Mouse (Mus musculus) CH12.LX (cell line): ENCODE measurements around the gene Adamts3. TPM values are rescaled to one million over a fixed set of nuclear protein-coding genes. Genes with fewer than 3 reads are reported as not detected.

Source experiments
- DNase-seq: peaks from one replicate; pipeline ENCODE4 v3.0.0-alpha.2; 2013; ENCODE audit errors: extremely low read depth
- H3K27ac ChIP-seq: 2 replicates; pipeline ENCODE4 v1.5.1; 2012; ENCODE audit warnings: low read depth, mild to moderate bottlenecking, control low read depth, moderate library complexity; ENCODE audit not compliant: insufficient read depth
- H3K27me3 ChIP-seq: replicated peaks from 2 replicates; pipeline ENCODE3; 2012; ENCODE audit warnings: inconsistent platforms
- H3K36me3 ChIP-seq, 2 experiments: replicated peaks in 1 of 2; 2 replicates each; pipeline versions ENCODE3 to v1.6.1; 2012; ENCODE audit warnings: inconsistent platforms in 1 of 2, low read length in 1 of 2, mild to moderate bottlenecking in 1 of 2, mixed read lengths in 1 of 2, moderate library complexity in 1 of 2; ENCODE audit not compliant: control insufficient read depth in 1 of 2, insufficient read depth in 1 of 2
- H3K4me1 ChIP-seq, 2 experiments: 2 replicates each; pipeline ENCODE4 v1.6.1; 2012; ENCODE audit warnings: inconsistent platforms in 1 of 2, moderate library complexity in 1 of 2; ENCODE audit not compliant: insufficient read depth in 2 of 2, control insufficient read depth in 1 of 2
- H3K4me2 ChIP-seq: 2 replicates; pipeline ENCODE4 v1.6.1; 2012; ENCODE audit warnings: low read depth, mild to moderate bottlenecking, control low read depth; ENCODE audit not compliant: poor library complexity, insufficient read depth, severe bottlenecking
- H3K4me3 ChIP-seq, 3 experiments: fragments of 150-350 bp in 1 of 3; sonication (generic) in 1 of 3; replicated peaks in 1 of 3; 2 replicates each; pipeline versions ENCODE3 to v1.5.1; 2011 to 2012; ENCODE audit warnings: low read depth in 2 of 3, low read length in 2 of 3, mild to moderate bottlenecking in 2 of 3, moderate library complexity in 2 of 3, control low read depth in 1 of 3, improper control_type of control experiment in 1 of 3, inconsistent platforms in 1 of 3, mixed read lengths in 1 of 3; ENCODE audit not compliant: poor library complexity in 1 of 3
- H3K79me2 ChIP-seq: replicated peaks from 2 replicates; pipeline ENCODE4 v1.6.1; 2012; ENCODE audit warnings: mild to moderate bottlenecking, moderate library complexity; ENCODE audit not compliant: control insufficient read depth, poor library complexity, insufficient read depth, severe bottlenecking; ENCODE audit errors: extremely low read depth
- H3K9ac ChIP-seq: 2 replicates; pipeline ENCODE4 v1.6.1; 2012; ENCODE audit warnings: low read depth, mild to moderate bottlenecking, control low read depth, moderate library complexity; ENCODE audit not compliant: insufficient read depth
- H3K9me3 ChIP-seq: replicated peaks from 2 replicates; pipeline ENCODE3; 2012; ENCODE audit warnings: low read length, inconsistent platforms, mixed read lengths
- BHLHE40 ChIP-seq: IDR thresholded peaks from 2 replicates; pipeline ENCODE4 v1.6.1; 2011; ENCODE audit warnings: mild to moderate bottlenecking, low read depth, low read length, improper control_type of control experiment
- CTCF ChIP-seq, 2 experiments: IDR thresholded peaks in 1 of 2; conservative IDR thresholded peaks in 1 of 2; 2 replicates each; pipeline ENCODE4 v1.5.1; 2011 to 2012; ENCODE audit warnings: low read depth in 2 of 2, low read length in 2 of 2, improper control_type of control experiment in 1 of 2, inconsistent platforms in 1 of 2, mild to moderate bottlenecking in 1 of 2, moderate library complexity in 1 of 2
- E2F4 ChIP-seq: IDR thresholded peaks from 2 replicates; pipeline ENCODE4 v1.6.1; 2011; ENCODE audit warnings: low read depth, low read length, improper control_type of control experiment; ENCODE audit not compliant: insufficient replicate concordance
- ELF1 ChIP-seq: IDR thresholded peaks from 2 replicates; pipeline ENCODE4 v1.6.1; 2014; ENCODE audit warnings: low read depth, mild to moderate bottlenecking, inconsistent platforms, low read length, improper control_type of control experiment
- ETS1 ChIP-seq: conservative IDR thresholded peaks from 2 replicates; pipeline ENCODE4 v1.6.1; 2012; ENCODE audit warnings: low read depth, mild to moderate bottlenecking, inconsistent platforms, low read length, improper control_type of control experiment, moderate library complexity
- GABPA ChIP-seq: IDR thresholded peaks from 2 replicates; pipeline ENCODE4 v1.6.1; 2012; ENCODE audit warnings: low read depth, low read length, improper control_type of control experiment, inconsistent platforms; ENCODE audit not compliant: insufficient replicate concordance
- IRF4 ChIP-seq: IDR thresholded peaks from 2 replicates; pipeline ENCODE4 v1.6.1; 2014; ENCODE audit warnings: low read depth, mild to moderate bottlenecking, inconsistent platforms, low read length, improper control_type of control experiment
- MAZ ChIP-seq: IDR thresholded peaks from 2 replicates; pipeline ENCODE4 v1.6.1; 2012; ENCODE audit warnings: low read depth, mild to moderate bottlenecking, inconsistent platforms, low read length, improper control_type of control experiment, moderate library complexity
- MXI1 ChIP-seq: IDR thresholded peaks from 2 replicates; pipeline ENCODE4 v1.6.1; 2011; ENCODE audit warnings: mild to moderate bottlenecking, low read depth, low read length, improper control_type of control experiment
- PAX5 ChIP-seq: IDR thresholded peaks from 2 replicates; pipeline ENCODE4 v1.6.1; 2012; ENCODE audit warnings: low read length, inconsistent platforms, mixed read lengths
- RAD21 ChIP-seq: IDR thresholded peaks from 2 replicates; pipeline ENCODE4 v1.6.1; 2011; ENCODE audit warnings: low read depth, mild to moderate bottlenecking, low read length, improper control_type of control experiment, moderate library complexity
- RCOR1 ChIP-seq: conservative IDR thresholded peaks from 2 replicates; pipeline ENCODE4 v1.6.1; 2012; ENCODE audit warnings: low read depth, mild to moderate bottlenecking, inconsistent platforms, low read length, improper control_type of control experiment
- SIN3A ChIP-seq: IDR thresholded peaks from 2 replicates; pipeline ENCODE4 v1.6.1; 2012; ENCODE audit warnings: low read length, improper control_type of control experiment, inconsistent platforms
- SMC3 ChIP-seq: IDR thresholded peaks from 2 replicates; pipeline ENCODE4 v1.6.1; 2011; ENCODE audit warnings: low read depth, low read length, improper control_type of control experiment
- TBP ChIP-seq: conservative IDR thresholded peaks from 2 replicates; pipeline ENCODE4 v1.6.1; 2011; ENCODE audit warnings: low read depth, low read length, improper control_type of control experiment
- TCF12 ChIP-seq: IDR thresholded peaks from 2 replicates; pipeline ENCODE4 v1.6.1; 2014; ENCODE audit warnings: low read depth, mild to moderate bottlenecking, inconsistent platforms, low read length, improper control_type of control experiment
- UBTF ChIP-seq: IDR thresholded peaks from 2 replicates; pipeline ENCODE4 v1.6.1; 2012; ENCODE audit warnings: low read depth, mild to moderate bottlenecking, inconsistent platforms, low read length, improper control_type of control experiment, moderate library complexity
- USF2 ChIP-seq: conservative IDR thresholded peaks from 2 replicates; pipeline ENCODE4 v1.6.1; 2011; ENCODE audit warnings: low read depth, low read length, improper control_type of control experiment
- ZKSCAN1 ChIP-seq: IDR thresholded peaks from 2 replicates; pipeline ENCODE4 v1.6.1; 2012; ENCODE audit warnings: low read depth, inconsistent platforms, low read length, improper control_type of control experiment, borderline replicate concordance
- ZMIZ1 ChIP-seq: IDR thresholded peaks from 2 replicates; pipeline ENCODE4 v1.6.1; 2012; ENCODE audit warnings: low read depth, mild to moderate bottlenecking, inconsistent platforms, low read length, improper control_type of control experiment
- ZNF384 ChIP-seq: IDR thresholded peaks from 2 replicates; pipeline ENCODE4 v1.6.1; 2012; ENCODE audit warnings: low read depth, low read length, improper control_type of control experiment, inconsistent platforms
- dilution Hi-C: fragments of 300-500 bp; cut with MboI; formaldehyde crosslinking; loops from 2 replicates; pipeline ENCODE4 v1.14.3; 2020; ENCODE audit warnings: low sequenced_read_pairs; ENCODE audit not compliant: extremely low pct_unique_long_range_greater_than_20kb, extremely low pct_ligation_motif_present
- in situ Hi-C: fragments of 300-500 bp; cut with MboI; formaldehyde crosslinking; loops from 3 replicates; pipeline ENCODE4 v1.14.3; 2019; ENCODE audit warnings: low sequenced_read_pairs, low pct_ligation_motif_present, low pct_unique_long_range_greater_than_20kb, mixed read lengths
- polyA plus RNA-seq: library from polyadenylated mRNA; unstranded; fragments of >175 nt; gene quantifications from 2 replicates; pipeline ENCODE4 v1.2.1, GENCODE M21; 2012; ENCODE audit warnings: low read depth; ENCODE audit not compliant: insufficient read length
- total RNA-seq, 2 experiments: library from RNA; depleted of rRNA; stranded (reverse); fragments of 300-350 nt in 1 of 2; fragments of >200 nt in 1 of 2; gene quantifications; 2 replicates each; pipeline ENCODE4 v1.2.3; 2012 to 2014

Adamts3 gene
- total and polyA plus RNA-seq, 3 experiments, result not detected

DNA sequence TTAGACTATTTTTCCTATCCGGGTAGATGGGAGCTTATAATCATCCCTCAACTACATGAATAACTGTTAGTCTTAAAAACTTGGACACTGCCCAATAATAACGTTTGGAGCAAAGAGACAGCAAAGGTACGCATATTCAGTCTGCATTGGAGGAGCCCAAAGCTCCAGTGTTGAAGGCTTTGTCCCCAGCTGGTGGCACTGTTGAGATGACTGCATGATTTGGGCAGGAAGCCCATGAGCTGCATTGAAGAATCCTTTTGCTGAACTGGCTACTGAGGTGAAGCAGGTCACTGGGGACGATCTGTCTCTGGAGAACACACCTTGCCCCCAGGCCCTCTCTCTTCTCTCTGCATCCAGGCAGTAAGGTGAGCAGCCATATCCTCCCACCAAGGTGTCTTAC is 43.5 kb downstream of the Adamts3 start:
- DNase-seq, result no peak
- H3K9ac ChIP-seq, result no peak overlapping the region
- in situ Hi-C loops (no loop called here), dilution Hi-C loops (no loop called here)
- no peaks in the 10 kb centered on the region for H3K36me3 ChIP-seq
- TF ChIP-seq RAD21 (no peak; the same call in 1 of the 2 replicates), ETS1 (no peak), CTCF (conservative IDR thresholded peaks at IDR 0.05 in 1 of 2, IDR thresholded peaks at IDR 0.05 in 1 of 2; ENCODE audit: low read depth in 2 of 2, low read length in 2 of 2) (no peak; a peak in 1 of 4 replicates), ZNF384 (no peak)
- TF ChIP-seq, all 38 proteins: peak for 0
- Histone ChIP-seq H3K4me1 (no peaks in the 10 kb centered on the region), H3K79me2 (no peaks in the 10 kb centered on the region), H3K27ac (no peak overlapping the region), H3K4me2 (no peak overlapping the region), H3K27me3 (no peaks in the 10 kb centered on the region), H3K4me3 (no peak overlapping the region), H3K9me3 (peaks cover 2% of the 10 kb centered on the region)

DNA sequence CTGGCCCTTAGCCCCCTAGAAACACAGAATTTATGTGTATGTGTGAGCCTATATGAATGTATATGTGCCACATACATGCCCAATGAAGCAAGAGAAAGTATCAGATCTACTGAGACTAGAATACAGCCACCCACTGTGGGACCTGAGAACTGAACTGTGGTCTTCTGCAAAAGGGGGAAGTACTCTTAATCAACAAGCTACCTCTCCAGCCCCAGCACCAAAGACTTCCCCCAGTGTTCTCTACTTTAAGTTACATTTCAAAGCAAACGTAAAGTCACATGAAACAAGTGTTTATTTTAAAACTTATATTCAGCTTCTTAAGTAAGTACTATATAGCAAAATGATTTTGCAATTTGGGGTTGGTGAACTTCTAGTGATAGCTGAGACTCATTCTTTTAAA is 62.0 kb downstream of the Adamts3 start:
- TF ChIP-seq SIN3A (no peak), MXI1 (no peak), ZMIZ1 (no peak), RCOR1 (no peak), ELF1 (no peak), SMC3 (no peak), TBP (no peak), UBTF (no peak), IRF4 (no peak), TCF12 (no peak), MAZ (no peak), E2F4 (no peak), BHLHE40 (no peak), GABPA (no peak), ETS1 (no peak), PAX5 (no peak), RAD21 (no peak), USF2 (no peak), ZKSCAN1 (no peak)
- TF ChIP-seq, all 38 proteins: peak for 0
- Histone ChIP-seq H3K36me3 (no peaks in the 10 kb centered on the region), H3K9me3 (no peaks in the 10 kb centered on the region), H3K4me2 (no peak overlapping the region), H3K9ac (no peak overlapping the region), H3K79me2 (no peaks in the 10 kb centered on the region), H3K4me3 (no peak overlapping the region), H3K27me3 (no peaks in the 10 kb centered on the region), H3K27ac (no peak overlapping the region), H3K4me1 (no peaks in the 10 kb centered on the region)
- no peak for DNase-seq
- dilution Hi-C loops (no loop called here), in situ Hi-C loops (no loop called here)
